14 mouse cellular contexts compared by ENCODE assay signal in the genomic region with DNA sequence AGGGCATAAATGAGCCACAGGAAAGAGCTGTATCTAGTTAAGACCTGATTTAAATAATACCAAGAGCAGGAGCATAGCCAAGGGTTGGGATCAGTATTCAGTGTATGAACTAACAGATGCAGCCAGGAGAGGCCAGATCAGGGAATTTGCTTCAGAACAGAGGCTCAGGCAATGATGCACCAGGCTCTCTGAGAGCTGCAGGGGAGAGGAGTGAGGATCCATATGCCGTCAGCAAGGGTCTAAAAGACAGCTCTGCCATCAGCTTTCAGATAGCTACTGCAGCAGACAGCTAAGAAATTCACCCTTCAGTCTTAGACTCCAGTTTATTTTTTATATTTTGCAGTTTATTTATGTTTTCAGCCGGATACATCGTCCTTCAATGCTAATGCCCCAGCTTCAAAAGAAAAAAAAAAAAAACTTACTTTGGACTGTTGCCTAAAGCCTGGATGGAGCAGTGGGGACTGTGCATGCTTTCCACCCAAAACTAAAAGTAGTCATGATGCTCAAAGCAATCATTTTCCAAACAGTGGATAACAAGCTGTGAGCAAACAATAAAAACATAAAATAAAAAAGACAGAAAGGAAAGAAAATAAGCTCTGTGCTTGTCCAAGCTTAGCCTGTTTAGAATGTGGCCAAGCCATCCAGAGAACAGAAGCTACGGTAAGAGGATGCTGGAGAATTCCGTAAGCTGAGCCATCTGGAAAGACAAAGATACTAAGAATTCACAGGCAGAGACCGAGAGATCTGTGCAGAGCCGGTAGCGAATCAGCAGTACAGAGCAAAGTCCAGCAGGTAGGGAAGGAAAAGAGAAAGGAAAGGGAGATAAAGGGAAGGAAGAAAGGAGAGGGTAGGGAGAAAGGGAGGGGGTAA. TPM values are rescaled to one million over a fixed set of nuclear protein-coding genes. Genes with fewer than 3 reads are reported as not detected.
A peak's percentile ranks its signal among the peaks of the same experiment; 100 is the strongest.
DNase-seq lines count a peak whose midpoint lies in the region; ATAC-seq and TF ChIP-seq lines count a peak whose summit lies in the region.
"Had no signal": no experiment of that assay in that cellular context is flagged by ENCODE, and none has a peak within 500 bp of the region (broad histone marks: within the 10 kb centered on the region; RNA-seq: fewer than 3 reads in every experiment).

No protein-coding gene starts in this region.

- 12% methylated on average over 8 of the region's 8 CpGs for WGBS in cerebellum, adult 2 months
- WGBS in hindbrain, postnatal 0 days, result 42% methylated on average over 8 of the region's 8 CpGs
- 30% methylated on average over 8 of the region's 8 CpGs for WGBS in midbrain, postnatal 0 days

- no peak for TF ChIP-seq CTCF in cerebellum, adult 2 months (IDR thresholded peaks at IDR 0.05; ENCODE audit: borderline replicate concordance, insufficient read depth, low read depth, low read length)
- no peak for TF ChIP-seq CTCF in left cerebral cortex, adult 2 months (IDR thresholded peaks at IDR 0.05)
- no peak for TF ChIP-seq CTCF in hindbrain, postnatal 0 days (IDR thresholded peaks at IDR 0.05; ENCODE audit: low read depth)
- no peak for TF ChIP-seq CTCF in midbrain, postnatal 0 days (IDR thresholded peaks at IDR 0.05)

- peak overlapping the region; percentile 25 for H3K4me2 ChIP-seq in hindbrain, postnatal 0 days (ENCODE audit: low read depth, low read length)
- H3K4me2 ChIP-seq in midbrain, postnatal 0 days (ENCODE audit: low read depth, low read length, poor library complexity, severe bottlenecking), result peak overlapping the region; percentile 22
- H3K4me2 ChIP-seq: heart, embryonic 13.5 days; limb, embryonic 13.5 days had no signal

- H3K4me3 ChIP-seq in cerebellum, adult 2 months (replicated peaks; ENCODE audit: insufficient read depth, low read depth, low read length), result no peak overlapping the region
- no peak overlapping the region for H3K4me3 ChIP-seq in left cerebral cortex, adult 2 months
- H3K4me3 ChIP-seq in hindbrain, postnatal 0 days (ENCODE audit: low read length), result no peak overlapping the region
- H3K4me3 ChIP-seq in midbrain, postnatal 0 days (ENCODE audit: low read depth, low read length), result no peak overlapping the region
- H3K4me3 ChIP-seq: heart, embryonic 13.5 days; limb, embryonic 13.5 days had no signal

- no peaks in the 10 kb centered on the region for H3K9me3 ChIP-seq in hindbrain, postnatal 0 days (ENCODE audit: low read length)
- no peaks in the 10 kb centered on the region for H3K9me3 ChIP-seq in midbrain, postnatal 0 days (ENCODE audit: low read length)
- H3K9me3 ChIP-seq: heart, embryonic 13.5 days; limb, embryonic 13.5 days had no signal

- H3K4me1 ChIP-seq in cerebellum, adult 2 months (ENCODE audit: control insufficient read depth, insufficient read depth, low read length), result no peaks in the 10 kb centered on the region
- H3K4me1 ChIP-seq in hindbrain, postnatal 0 days (ENCODE audit: insufficient read depth, low read length), result no peaks in the 10 kb centered on the region
- no peaks in the 10 kb centered on the region; the same call in 1 of the 2 replicates for H3K4me1 ChIP-seq in midbrain, postnatal 0 days (ENCODE audit: insufficient read depth, low read length)
- H3K4me1 ChIP-seq: heart, embryonic 13.5 days; limb, embryonic 13.5 days had no signal

- no peak overlapping the region for H3K9ac ChIP-seq in hindbrain, postnatal 0 days (replicated peaks; ENCODE audit: low read length)
- H3K9ac ChIP-seq in midbrain, postnatal 0 days (replicated peaks; ENCODE audit: low read length, poor library complexity, severe bottlenecking), result peak overlapping the region; percentile 36; the same call in 1 of the 2 replicates
- H3K9ac ChIP-seq: heart, embryonic 13.5 days; limb, embryonic 13.5 days had no signal

- H3K27me3 ChIP-seq in cerebellum, adult 2 months (ENCODE audit: control insufficient read depth, insufficient read depth, low read length), result no peaks in the 10 kb centered on the region
- H3K27me3 ChIP-seq in hindbrain, postnatal 0 days (ENCODE audit: insufficient read depth, low read length), result no peaks in the 10 kb centered on the region
- H3K27me3 ChIP-seq in midbrain, postnatal 0 days (ENCODE audit: insufficient read depth, low read length), result no peaks in the 10 kb centered on the region
- H3K27me3 ChIP-seq: heart, embryonic 13.5 days; limb, embryonic 13.5 days had no signal

- intact Hi-C loops in left cerebral cortex, postnatal 4 days (cut with DNase I), result no loop called here
- intact Hi-C loops in left cerebral cortex, adult 2 months (cut with DNase I), result no loop called here
- intact Hi-C loops in gastrocnemius, postnatal 36 days (cut with DNase I), result no loop called here

- H3K36me3 ChIP-seq in hindbrain, postnatal 0 days (ENCODE audit: insufficient read depth, low read length), result no peaks in the 10 kb centered on the region
- no peaks in the 10 kb centered on the region for H3K36me3 ChIP-seq in midbrain, postnatal 0 days (ENCODE audit: insufficient read depth, low read length)
- H3K36me3 ChIP-seq: heart, embryonic 13.5 days; limb, embryonic 13.5 days had no signal

- no peak overlapping the region for H3K27ac ChIP-seq in cerebellum, adult 2 months (ENCODE audit: insufficient read depth, low read length)
- H3K27ac ChIP-seq in left cerebral cortex, adult 2 months, result no peak overlapping the region
- H3K27ac ChIP-seq in hindbrain, postnatal 0 days, result peak overlapping the region; percentile 51
- peak overlapping the region; percentile 69 for H3K27ac ChIP-seq in midbrain, postnatal 0 days (ENCODE audit: low read depth, low read length)
- H3K27ac ChIP-seq: heart, embryonic 13.5 days; limb, embryonic 13.5 days; macrophage had no signal

- peak; percentile 94 for ATAC-seq in hindbrain, postnatal 0 days
- peak; percentile 87 for ATAC-seq in midbrain, postnatal 0 days (ENCODE audit: low FRiP score)

- TF ChIP-seq POLR2A in cerebellum, adult 2 months (IDR thresholded peaks at IDR 0.05; ENCODE audit: borderline replicate concordance, insufficient read depth, low read length), result no peak

- peak; percentile 4 to 5 for DNase-seq in cerebellum, postnatal 25 days
- no peak for DNase-seq in cerebellum, adult 2 months
- DNase-seq in left cerebral cortex, postnatal 4 days, result peak; percentile 30
- no peak for DNase-seq in left cerebral cortex, adult 2 months (ENCODE audit: extremely low spot score in 1 of 2, low spot score in 2 of 2)
- DNase-seq in hindbrain, postnatal 0 days (ENCODE audit: low spot score), result peak; percentile 75
- DNase-seq in midbrain, postnatal 0 days (ENCODE audit: low spot score), result peak; percentile 80
- no peak for DNase-seq in heart, adult 18-20 months
- DNase-seq in gastrocnemius, postnatal 36 days, result no peak
- DNase-seq: adrenal gland, adult 8-10 months had no signal

RNA-seq across cellular contexts. Expression of a gene that starts 26.6 kb away (rescaled TPM):
- not detected in 2 replicates for polyA plus RNA-seq in cerebellum, adult 2 months (2012; rRNA removed)
- not detected for total RNA-seq in left cerebral cortex, postnatal 4 days (2021)
- not detected for total RNA-seq in left cerebral cortex, adult 2 months (2021)
- total RNA-seq in hindbrain, postnatal 0 days (2014; rRNA removed), result not detected in 2 replicates
- polyA plus RNA-seq in hindbrain, postnatal 0 days (2015; fragmentation: Nextera tagmentation; extraction: Ambion mirVana), result 0.09 TPM in 1 of 2 replicates, not detected in the other
- not detected in 2 replicates for total RNA-seq in midbrain, postnatal 0 days (2014; rRNA removed)
- not detected in 2 replicates for polyA plus RNA-seq in midbrain, postnatal 0 days (2015; fragmentation: Nextera tagmentation; extraction: Ambion mirVana)
- not detected for total RNA-seq in heart, adult 18-20 months (2021)
- total RNA-seq in gastrocnemius, postnatal 36 days (2021), result not detected
- polyA plus RNA-seq: kidney, embryonic 14.5 days; limb, embryonic 13.5 days; stomach, embryonic 14.5 days had no signal

RNA-seq across cellular contexts. Expression of a gene that starts 28.5 kb away (rescaled TPM):
- 0.44 and 0.49 TPM in 2 replicates for polyA plus RNA-seq in cerebellum, adult 2 months (2012; rRNA removed)
- total RNA-seq in left cerebral cortex, postnatal 4 days (2021), result 1 to 10 TPM; 1.3 to 2.1 TPM
- total RNA-seq in left cerebral cortex, adult 2 months (2021), result 1 to 10 TPM; 1.2 to 1.6 TPM
- 0.86 and 5.2 TPM in 2 replicates for total RNA-seq in hindbrain, postnatal 0 days (2014; rRNA removed)
- polyA plus RNA-seq in hindbrain, postnatal 0 days (2015; fragmentation: Nextera tagmentation; extraction: Ambion mirVana), result 2.4 and 3.4 TPM in 2 replicates
- total RNA-seq in midbrain, postnatal 0 days (2014; rRNA removed), result 1.9 and 5.6 TPM in 2 replicates
- 2.6 and 2.8 TPM in 2 replicates for polyA plus RNA-seq in midbrain, postnatal 0 days (2015; fragmentation: Nextera tagmentation; extraction: Ambion mirVana)
- 10 to 100 TPM; 11.1 to 11.4 TPM for total RNA-seq in heart, adult 18-20 months (2021)
- 1 to 10 TPM; 2.2 to 2.6 TPM for total RNA-seq in gastrocnemius, postnatal 36 days (2021)

RNA-seq across cellular contexts. Expression of a gene that starts 32.0 kb away (rescaled TPM):
- polyA plus RNA-seq in cerebellum, adult 2 months (2012; rRNA removed), result not detected in 2 replicates
- total RNA-seq in left cerebral cortex, postnatal 4 days (2021), result not detected
- total RNA-seq in left cerebral cortex, adult 2 months (2021), result not detected
- total RNA-seq in hindbrain, postnatal 0 days (2014; rRNA removed), result 0.05 TPM in 1 of 2 replicates, not detected in the other
- not detected in 2 replicates for polyA plus RNA-seq in hindbrain, postnatal 0 days (2015; fragmentation: Nextera tagmentation; extraction: Ambion mirVana)
- not detected in 2 replicates for total RNA-seq in midbrain, postnatal 0 days (2014; rRNA removed)
- not detected in 2 replicates for polyA plus RNA-seq in midbrain, postnatal 0 days (2015; fragmentation: Nextera tagmentation; extraction: Ambion mirVana)
- total RNA-seq in heart, adult 18-20 months (2021), result not detected
- not detected for total RNA-seq in gastrocnemius, postnatal 36 days (2021)
- total RNA-seq: adrenal gland, adult 8-10 months had no signal
- polyA plus RNA-seq: macrophage; stomach, embryonic 14.5 days had no signal

RNA-seq across cellular contexts. Expression of a gene that starts 52.6 kb away (rescaled TPM):
- polyA plus RNA-seq in cerebellum, adult 2 months (2012; rRNA removed), result 380 and 434 TPM in 2 replicates
- 100 to 1,000 TPM; 206 to 217 TPM for total RNA-seq in left cerebral cortex, postnatal 4 days (2021)
- 100 to 1,000 TPM; 707 to 713 TPM for total RNA-seq in left cerebral cortex, adult 2 months (2021)
- 272 and 286 TPM in 2 replicates for total RNA-seq in hindbrain, postnatal 0 days (2014; rRNA removed)
- polyA plus RNA-seq in hindbrain, postnatal 0 days (2015; fragmentation: Nextera tagmentation; extraction: Ambion mirVana), result 272 and 274 TPM in 2 replicates
- total RNA-seq in midbrain, postnatal 0 days (2014; rRNA removed), result 281 and 333 TPM in 2 replicates
- polyA plus RNA-seq in midbrain, postnatal 0 days (2015; fragmentation: Nextera tagmentation; extraction: Ambion mirVana), result 276 and 278 TPM in 2 replicates
- total RNA-seq in heart, adult 18-20 months (2021), result 100 to 1,000 TPM; 149 to 199 TPM
- total RNA-seq in gastrocnemius, postnatal 36 days (2021), result 10 to 100 TPM; 38.1 to 59.3 TPM

Comparison
In these comparisons a context has a peak if more than half of its experiments do, and no peak if none do; other contexts are left out.
1. DNase-seq: peak in cerebellum, postnatal 25 days (2 of 2), left cerebral cortex, postnatal 4 days (single experiment), hindbrain, postnatal 0 days (single experiment) and midbrain, postnatal 0 days (single experiment); none in cerebellum, adult 2 months (0 of 2), left cerebral cortex, adult 2 months (0 of 2), heart, adult 18-20 months (0 of 2) and gastrocnemius, postnatal 36 days (0 of 2).
2. H3K27ac ChIP-seq: peak in hindbrain, postnatal 0 days (single experiment) and midbrain, postnatal 0 days (single experiment); none in cerebellum, adult 2 months (single experiment) and left cerebral cortex, adult 2 months (single experiment).